Mouse (Mus musculus) bone marrow macrophage, adult 2 months (primary cell): ENCODE results near the gene Tmem56.

Source experiments
- CTCF ChIP-seq: IDR thresholded peaks from 2 replicates; pipeline ENCODE4 v1.5.1; 2012; ENCODE audit warnings: low read depth, mild to moderate bottlenecking, low read length, moderate library complexity
- POLR2A ChIP-seq: IDR thresholded peaks from 2 replicates; pipeline ENCODE4 v1.6.1; 2012; ENCODE audit warnings: mild to moderate bottlenecking, low read depth, low read length, borderline replicate concordance

DNA sequence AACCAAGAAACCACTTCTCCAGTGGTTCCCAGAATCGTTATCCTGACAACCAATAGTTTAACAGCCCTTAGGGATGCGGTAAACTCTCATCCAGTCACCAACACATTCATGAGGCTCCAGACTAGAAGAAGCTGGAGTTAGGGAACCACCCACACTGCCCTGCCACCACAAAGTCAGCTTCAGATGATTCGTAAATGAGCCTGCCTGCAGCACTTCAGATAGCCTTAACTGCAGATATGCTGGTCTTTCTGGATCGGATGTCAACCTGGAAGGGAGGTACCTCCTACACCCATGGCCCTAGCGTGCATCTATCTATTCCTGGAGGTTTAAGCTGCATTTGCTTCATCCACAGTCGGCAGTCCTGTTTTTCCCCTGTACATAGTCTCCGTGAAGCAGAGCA is 60.9 kb downstream of the Tmem56 start:
- TF ChIP-seq POLR2A = no peak
- TF ChIP-seq CTCF = no peak
